Mouse (Mus musculus) midbrain, embryonic 15.5 days (tissue): ENCODE results near the gene Zbtb26. TPM values are rescaled to one million over a fixed set of nuclear protein-coding genes. Genes with fewer than 3 reads are reported as not detected.

Experiments used
- ATAC-seq: fragments of 200-750 bp; cut with Nextera tagmentation; replicated peaks from 2 replicates; pipeline ENCODE4 v1.8.0; 2017; ENCODE audit warnings: moderate TSS enrichment
- H3K27ac ChIP-seq: fragments of 300-500 bp; sonication (generic); 2 replicates; pipeline ENCODE4 v1.5.1; 2015; ENCODE audit warnings: mild to moderate bottlenecking, inconsistent platforms
- H3K27me3 ChIP-seq: fragments of 300-500 bp; sonication (generic); replicated peaks from 2 replicates; pipeline ENCODE4 v1.6.1; 2015; ENCODE audit warnings: inconsistent platforms
- H3K36me3 ChIP-seq: fragments of 300-500 bp; sonication (generic); replicated peaks from 2 replicates; pipeline ENCODE4 v1.6.1; 2015; ENCODE audit warnings: inconsistent platforms
- H3K4me1 ChIP-seq: fragments of 300-500 bp; sonication (generic); 2 replicates; pipeline ENCODE4 v1.6.1; 2015; ENCODE audit warnings: inconsistent platforms
- H3K4me2 ChIP-seq: fragments of 300-500 bp; sonication (generic); 2 replicates; pipeline ENCODE4 v1.6.1; 2015; ENCODE audit warnings: inconsistent platforms, mild to moderate bottlenecking, moderate library complexity
- H3K4me3 ChIP-seq: fragments of 300-500 bp; sonication (generic); 2 replicates; pipeline ENCODE4 v1.5.1; 2015; ENCODE audit warnings: mild to moderate bottlenecking, inconsistent platforms
- H3K9ac ChIP-seq: fragments of 300-500 bp; sonication (generic); 2 replicates; pipeline ENCODE4 v1.6.1; 2015; ENCODE audit warnings: mild to moderate bottlenecking, inconsistent platforms
- H3K9me3 ChIP-seq: fragments of 300-500 bp; sonication (generic); 2 replicates; pipeline ENCODE4 v1.6.1; 2016; ENCODE audit warnings: inconsistent platforms
- WGBS: fragments of 180-500 bp; shearing (Covaris S2); methylation state at CpG from one replicate; pipeline ENCODE4 v1.1.7; 2015; ENCODE audit warnings: mixed read lengths; 5-methylcytosine and 5-hydroxymethylcytosine counted together
- polyA plus RNA-seq: library from polyadenylated mRNA; unstranded; fragments of >200 nt; fragmentation: Nextera tagmentation; extraction: Ambion mirVana; gene quantifications from 2 replicates; pipeline ENCODE4 v1.2.1, GENCODE M21; 2015

Gene Zbtb26
- polyA plus RNA-seq: 7.5 and 7.7 TPM in 2 replicates

- Histone ChIP-seq H3K27ac (peak within 1 kb of the TSS; percentile 90), H3K4me2 (peak within 1 kb of the TSS; percentile 62), H3K4me1 (peaks cover 30% of the 10 kb centered on the region), H3K9ac (peak within 1 kb of the TSS; percentile 96), H3K4me3 (peak within 1 kb of the TSS; percentile 91), H3K36me3 (no peaks in the 10 kb centered on the region), H3K27me3 (no peaks in the 10 kb centered on the region), H3K9me3 (no peaks in the 10 kb centered on the region)
- ATAC-seq: peak; percentile 99
- under 1% methylated on average over 51 of the region's 51 CpGs for WGBS
Observed at GRCm38 (mm10) chr2:37442611-37443591, at the start of gene Zbtb26, which contains the start of the genes Zbtb6 and Rabgap1. Gene Zbtb26 (minus strand): TSS chr2:37443135. Gene Zbtb6 (minus strand): TSS chr2:37443171. Gene Rabgap1 (plus strand): TSS chr2:37443279.

GRCm38 (mm10) chr2:37488956-37489355 is 46.0 kb upstream of the Zbtb26 start:
- no peaks in the 10 kb centered on the region for H3K9me3 ChIP-seq
- H3K9ac ChIP-seq: no peak overlapping the region
- no peaks in the 10 kb centered on the region for H3K4me1 ChIP-seq
- H3K4me2 ChIP-seq: no peak overlapping the region
- H3K27me3 ChIP-seq: no peaks in the 10 kb centered on the region
- H3K27ac ChIP-seq: no peak overlapping the region
- peaks cover 33% of the 10 kb centered on the region for H3K36me3 ChIP-seq
- no peak overlapping the region for H3K4me3 ChIP-seq
- ATAC-seq: no peak
- 96% methylated on average over 2 of the region's 2 CpGs for whole genome bisulfite sequencing

GRCm38 (mm10) chr2:37486408-37486807 is 43.5 kb upstream of the Zbtb26 start:
- Histone ChIP-seq H3K9me3 (no peaks in the 10 kb centered on the region), H3K27me3 (no peaks in the 10 kb centered on the region), H3K9ac (no peak overlapping the region), H3K4me2 (no peak overlapping the region), H3K4me3 (no peak overlapping the region), H3K4me1 (no peaks in the 10 kb centered on the region), H3K27ac (no peak overlapping the region), H3K36me3 (peaks cover 33% of the 10 kb centered on the region)
- no peak for ATAC-seq

- ATAC-seq: no peak
- no peak overlapping the region for H3K9ac ChIP-seq
- peaks cover 32% of the 10 kb centered on the region for H3K36me3 ChIP-seq
- H3K27ac ChIP-seq: no peak overlapping the region
- H3K4me2 ChIP-seq: no peak overlapping the region
- 94% methylated on average over 1 of the region's 1 CpGs for WGBS
- no peak overlapping the region for H3K4me3 ChIP-seq
- no peaks in the 10 kb centered on the region for H3K9me3 ChIP-seq
- no peaks in the 10 kb centered on the region for H3K4me1 ChIP-seq
- H3K27me3 ChIP-seq: no peaks in the 10 kb centered on the region
Observed at GRCm38 (mm10) chr2:37485370-37485769, 42.4 kb upstream of the Zbtb26 start.

- Histone ChIP-seq H3K27me3 (no peaks in the 10 kb centered on the region), H3K36me3 (peaks cover 20% of the 10 kb centered on the region)
- WGBS: 90% methylated on average over 2 of the region's 2 CpGs
Observed at GRCm38 (mm10) chr2:37484165-37484564, 41.2 kb upstream of the Zbtb26 start.

GRCm38 (mm10) chr2:37480039-37480438 is 37.1 kb upstream of the Zbtb26 start:
- 94% methylated on average over 2 of the region's 2 CpGs for WGBS

More at GRCm38 (mm10) chr2:37484165-37484564, 41.2 kb upstream of the Zbtb26 start:
- H3K9me3 ChIP-seq: no peaks in the 10 kb centered on the region
- no peaks in the 10 kb centered on the region for H3K4me1 ChIP-seq
- no peak overlapping the region for H3K9ac ChIP-seq
- no peak overlapping the region for H3K4me3 ChIP-seq
- H3K4me2 ChIP-seq: no peak overlapping the region
- no peak overlapping the region for H3K27ac ChIP-seq
- no peak for ATAC-seq

GRCm38 (mm10) chr2:37479559-37479958 is 36.6 kb upstream of the Zbtb26 start:
- Histone ChIP-seq H3K4me3 (no peak overlapping the region), H3K4me2 (no peak overlapping the region), H3K27me3 (no peaks in the 10 kb centered on the region), H3K9ac (no peak overlapping the region), H3K9me3 (no peaks in the 10 kb centered on the region), H3K36me3 (peaks cover 40% of the 10 kb centered on the region), H3K27ac (no peak overlapping the region), H3K4me1 (no peaks in the 10 kb centered on the region)
- ATAC-seq: no peak

More at GRCm38 (mm10) chr2:37480039-37480438, 37.1 kb upstream of the Zbtb26 start:
- no peak overlapping the region for H3K4me3 ChIP-seq
- no peaks in the 10 kb centered on the region for H3K9me3 ChIP-seq
- no peak for ATAC-seq
- peaks cover 38% of the 10 kb centered on the region for H3K36me3 ChIP-seq
- H3K27ac ChIP-seq: no peak overlapping the region
- H3K27me3 ChIP-seq: no peaks in the 10 kb centered on the region
- H3K9ac ChIP-seq: no peak overlapping the region
- H3K4me1 ChIP-seq: no peaks in the 10 kb centered on the region
- no peak overlapping the region for H3K4me2 ChIP-seq

- Histone ChIP-seq H3K4me1 (no peaks in the 10 kb centered on the region), H3K27me3 (no peaks in the 10 kb centered on the region), H3K27ac (no peak overlapping the region), H3K9ac (no peak overlapping the region), H3K4me2 (no peak overlapping the region), H3K36me3 (peaks cover 8% of the 10 kb centered on the region; the same call in 1 of the 2 replicates), H3K4me3 (no peak overlapping the region), H3K9me3 (no peaks in the 10 kb centered on the region)
- no peak for ATAC-seq
- 96% methylated on average over 4 of the region's 4 CpGs for WGBS
Observed at GRCm38 (mm10) chr2:37466266-37466665, 23.3 kb upstream of the Zbtb26 start.

- H3K27ac ChIP-seq: no peak overlapping the region
- no peaks in the 10 kb centered on the region for H3K4me1 ChIP-seq
- H3K27me3 ChIP-seq: no peaks in the 10 kb centered on the region
- no peaks in the 10 kb centered on the region for H3K36me3 ChIP-seq
- H3K9ac ChIP-seq: no peak overlapping the region
- no peak overlapping the region for H3K4me3 ChIP-seq
- no peak for ATAC-seq
- no peak overlapping the region for H3K4me2 ChIP-seq
- no peaks in the 10 kb centered on the region for H3K9me3 ChIP-seq
- WGBS: 95% methylated on average over 4 of the region's 4 CpGs
Observed at GRCm38 (mm10) chr2:37460707-37461106, 17.8 kb upstream of the Zbtb26 start.

GRCm38 (mm10) chr2:37452376-37452760 is 9.4 kb upstream of the Zbtb26 start:
- Histone ChIP-seq H3K4me1 (peaks cover 23% of the 10 kb centered on the region), H3K27ac (peak overlapping the region; percentile 88), H3K4me3 (peak overlapping the region; percentile 82), H3K4me2 (peak overlapping the region; percentile 64), H3K9ac (peak overlapping the region; percentile 83), H3K36me3 (no peaks in the 10 kb centered on the region), H3K27me3 (no peaks in the 10 kb centered on the region), H3K9me3 (no peaks in the 10 kb centered on the region)
- peak; percentile 89 for ATAC-seq
- WGBS: under 1% methylated on average over 23 of the region's 24 CpGs

- no peaks in the 10 kb centered on the region for H3K27me3 ChIP-seq
- WGBS: 8% methylated on average over 37 of the region's 44 CpGs
Observed at GRCm38 (mm10) chr2:37451667-37452375, 8.9 kb upstream of the Zbtb26 start.

GRCm38 (mm10) chr2:37431609-37432008 is 11.3 kb downstream of the Zbtb26 start:
- Histone ChIP-seq H3K27me3 (no peaks in the 10 kb centered on the region), H3K4me3 (peak overlapping the region; percentile 74), H3K27ac (peak overlapping the region; percentile 96), H3K4me1 (peaks cover 21% of the 10 kb centered on the region), H3K36me3 (peaks cover 7% of the 10 kb centered on the region; the same call in 1 of the 2 replicates), H3K4me2 (peak overlapping the region; percentile 80), H3K9me3 (no peaks in the 10 kb centered on the region), H3K9ac (peak overlapping the region; percentile 76)
- ATAC-seq: peak; percentile 40
- WGBS: 17% methylated on average over 7 of the region's 7 CpGs

More at GRCm38 (mm10) chr2:37451667-37452375, 8.9 kb upstream of the Zbtb26 start:
- Histone ChIP-seq H3K36me3 (no peaks in the 10 kb centered on the region), H3K4me2 (peak overlapping the region; percentile 64), H3K9me3 (no peaks in the 10 kb centered on the region), H3K4me1 (peaks cover 23% of the 10 kb centered on the region), H3K9ac (peak overlapping the region; percentile 83), H3K27ac (peak overlapping the region; percentile 88), H3K4me3 (peak overlapping the region; percentile 82)
- ATAC-seq: peak; percentile 98
